ENCODE assay signal across 14 mouse cellular contexts in the genomic region with DNA sequence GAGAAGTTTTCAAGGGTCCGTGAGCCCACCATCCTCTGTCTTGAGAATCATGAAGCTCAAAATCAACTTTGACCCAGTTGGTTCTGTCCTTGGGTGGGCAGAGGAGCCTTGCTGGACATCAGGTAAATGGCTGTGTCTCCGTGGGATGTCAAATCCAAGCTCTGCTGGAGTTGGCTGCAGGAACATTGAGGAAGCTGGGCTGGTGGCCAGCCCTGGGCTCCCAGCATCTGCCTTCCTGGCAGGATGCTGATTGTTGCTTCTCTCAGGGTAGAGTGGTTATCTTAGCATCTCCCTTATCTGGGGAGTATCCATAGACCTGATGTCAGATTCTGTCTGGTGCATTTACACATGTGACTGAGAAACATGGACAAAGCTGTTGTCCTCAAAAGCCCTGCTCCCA.
DNase-seq lines count a peak whose midpoint lies in the region; ATAC-seq and TF ChIP-seq lines count a peak whose summit lies in the region.
"Had no signal": no experiment of that assay in that cellular context is flagged by ENCODE, and none has a peak within 500 bp of the region (broad histone marks: within the 10 kb centered on the region; RNA-seq: fewer than 3 reads in every experiment).

No protein-coding gene starts in this region.

- H3K27me3 ChIP-seq in testis, adult 2 months (ENCODE audit: control insufficient read depth, insufficient read depth, low read length) = no peaks in the 10 kb centered on the region
- no peaks in the 10 kb centered on the region for H3K27me3 ChIP-seq in hindbrain, embryonic 12.5 days
- H3K27me3 ChIP-seq in midbrain, embryonic 10.5 days (ENCODE audit: low read depth, poor library complexity, severe bottlenecking) = no peaks in the 10 kb centered on the region
- H3K27me3 ChIP-seq in stomach, postnatal 0 days (ENCODE audit: control insufficient read depth, insufficient read depth, low read length) = no peaks in the 10 kb centered on the region
- H3K27me3 ChIP-seq: embryonic facial prominence, embryonic 13.5 days had no signal

- DNase-seq in testis, postnatal 14 days (ENCODE audit: low spot score) = no peak
- DNase-seq in layer of hippocampus, adult 18-20 months (ENCODE audit: low spot score in 2 of 2) = peak; percentile 40 to 57
- DNase-seq in left cerebral cortex, postnatal 14 days (ENCODE audit: low spot score in 2 of 2) = peak; percentile 48 to 49
- DNase-seq in spleen, postnatal 36 days (ENCODE audit: low spot score in 2 of 2) = no peak
- DNase-seq in midbrain, embryonic 10.5 days (ENCODE audit: low spot score) = no peak
- DNase-seq in stomach, postnatal 0 days (ENCODE audit: low spot score) = no peak
- DNase-seq: B cell, adult 2 months; lung, postnatal 4 days had no signal

- intact Hi-C loops in left cerebral cortex, postnatal 14 days (cut with DNase I) = no loop called here

- H3K4me1 ChIP-seq in testis, adult 2 months (ENCODE audit: control insufficient read depth, insufficient read depth, low read length) = peaks cover 6% of the 10 kb centered on the region
- H3K4me1 ChIP-seq in hindbrain, embryonic 12.5 days = no peaks in the 10 kb centered on the region
- H3K4me1 ChIP-seq in midbrain, embryonic 10.5 days = no peaks in the 10 kb centered on the region
- no peaks in the 10 kb centered on the region for H3K4me1 ChIP-seq in stomach, postnatal 0 days (replicated peaks; ENCODE audit: control insufficient read depth, insufficient read depth)
- H3K4me1 ChIP-seq: embryonic facial prominence, embryonic 13.5 days had no signal

- H3K36me3 ChIP-seq in testis, adult 2 months (ENCODE audit: control insufficient read depth, insufficient read depth, low read length) = no peaks in the 10 kb centered on the region
- no peaks in the 10 kb centered on the region for H3K36me3 ChIP-seq in hindbrain, embryonic 12.5 days
- H3K36me3 ChIP-seq in midbrain, embryonic 10.5 days = no peaks in the 10 kb centered on the region
- no peaks in the 10 kb centered on the region for H3K36me3 ChIP-seq in stomach, postnatal 0 days (ENCODE audit: control insufficient read depth, insufficient read depth, low read length)
- H3K36me3 ChIP-seq: embryonic facial prominence, embryonic 13.5 days had no signal

- peak overlapping the region; percentile 36 for H3K4me3 ChIP-seq in testis, adult 2 months (ENCODE audit: control insufficient read depth, low read depth, low read length)
- no peak overlapping the region for H3K4me3 ChIP-seq in hindbrain, embryonic 12.5 days
- H3K4me3 ChIP-seq in midbrain, embryonic 10.5 days = no peak overlapping the region
- H3K4me3 ChIP-seq in stomach, postnatal 0 days (ENCODE audit: low read depth, low read length) = no peak overlapping the region
- H3K4me3 ChIP-seq: embryonic facial prominence, embryonic 13.5 days had no signal

- no peak overlapping the region for H3K9ac ChIP-seq in hindbrain, embryonic 12.5 days
- H3K9ac ChIP-seq in stomach, postnatal 0 days (ENCODE audit: low read length) = no peak overlapping the region
- H3K9ac ChIP-seq: embryonic facial prominence, embryonic 13.5 days; liver, embryonic 14.5 days had no signal

- no peak for TF ChIP-seq POLR2A in testis, adult 2 months (IDR thresholded peaks at IDR 0.05; ENCODE audit: control insufficient read depth, low read depth, low read length)

- 94% methylated on average over 2 of the region's 2 CpGs for WGBS in hindbrain, embryonic 12.5 days
- 88% methylated on average over 2 of the region's 2 CpGs for WGBS in midbrain, embryonic 10.5 days
- WGBS in stomach, postnatal 0 days = 83% methylated on average over 2 of the region's 2 CpGs

- H3K4me2 ChIP-seq in hindbrain, embryonic 12.5 days (replicated peaks) = no peak overlapping the region
- no peak overlapping the region for H3K4me2 ChIP-seq in stomach, postnatal 0 days (replicated peaks; ENCODE audit: low read depth)
- H3K4me2 ChIP-seq: embryonic facial prominence, embryonic 13.5 days; heart, embryonic 11.5 days had no signal

- 0 out of 2 replicates have a peak, but pooled peaks cover 3% of the 10 kb centered on the region for H3K9me3 ChIP-seq in hindbrain, embryonic 12.5 days (replicated peaks)
- H3K9me3 ChIP-seq in midbrain, embryonic 10.5 days (replicated peaks) = peaks cover 14% of the 10 kb centered on the region
- no peaks in the 10 kb centered on the region for H3K9me3 ChIP-seq in stomach, postnatal 0 days (ENCODE audit: control insufficient read depth, low read length)
- H3K9me3 ChIP-seq: embryonic facial prominence, embryonic 13.5 days had no signal

- no peak for TF ChIP-seq CTCF in testis, adult 2 months (IDR thresholded peaks at IDR 0.05; ENCODE audit: control insufficient read depth, insufficient read depth, insufficient replicate concordance, low read depth, low read length)
- TF ChIP-seq CTCF in stomach, postnatal 0 days (IDR thresholded peaks at IDR 0.05; ENCODE audit: low read depth) = no peak

- H3K27ac ChIP-seq in testis, adult 2 months (ENCODE audit: control insufficient read depth, insufficient read depth, low read depth, low read length) = no peak overlapping the region
- no peak overlapping the region for H3K27ac ChIP-seq in hindbrain, embryonic 12.5 days
- no peak overlapping the region for H3K27ac ChIP-seq in midbrain, embryonic 10.5 days (replicated peaks)
- no peak overlapping the region for H3K27ac ChIP-seq in stomach, postnatal 0 days (replicated peaks)
- H3K27ac ChIP-seq: embryonic facial prominence, embryonic 13.5 days; liver, embryonic 14.5 days had no signal

- ATAC-seq in hindbrain, embryonic 12.5 days (ENCODE audit: low FRiP score) = no peak
- no peak for ATAC-seq in stomach, postnatal 0 days (ENCODE audit: low FRiP score, low TSS enrichment)
- ATAC-seq: activated CD4-positive, CD25-positive, alpha-beta regulatory T cell, adult 4 months had no signal

- no peak for TF ChIP-seq EP300 in stomach, postnatal 0 days (optimal IDR thresholded peaks at IDR 0.05)

Comparison
In these comparisons a context has a peak if more than half of its experiments do, and no peak if none do; other contexts are left out.
1. DNase-seq: peak in layer of hippocampus, adult 18-20 months (2 of 2) and left cerebral cortex, postnatal 14 days (2 of 2); none in testis, postnatal 14 days (single experiment), spleen, postnatal 36 days (0 of 2), midbrain, embryonic 10.5 days (single experiment) and stomach, postnatal 0 days (single experiment).